Mouse (Mus musculus) midbrain, postnatal 0 days (tissue): ENCODE measurements around the gene Fbxo22. TPM values are rescaled to one million over a fixed set of nuclear protein-coding genes. Genes with fewer than 3 reads are reported as not detected.
A peak's percentile ranks its signal among the peaks of the same experiment; 100 is the strongest.

Experiments used
- ATAC-seq: fragments of 200-750 bp; cut with Nextera tagmentation; 2 replicates; pipeline ENCODE4 v1.8.0; 2017; ENCODE audit warnings: moderate number of reproducible peaks, mild to moderate bottlenecking, moderate TSS enrichment, moderate library complexity; ENCODE audit not compliant: low FRiP score
- DNase-seq: peaks from one replicate; pipeline ENCODE4 v3.0.0-alpha.2; 2015; ENCODE audit warnings: low spot score
- H3K27ac ChIP-seq: fragments of 300-500 bp; sonication (generic); 2 replicates; pipeline ENCODE4 v1.5.1; 2014; ENCODE audit warnings: low read depth, mild to moderate bottlenecking, low read length, mixed read lengths
- H3K27me3 ChIP-seq: fragments of 300-500 bp; sonication (generic); 2 replicates; pipeline ENCODE4 v1.6.1; 2014; ENCODE audit warnings: low read length, control low read depth, mixed read lengths; ENCODE audit not compliant: insufficient read depth
- H3K36me3 ChIP-seq: fragments of 300-500 bp; sonication (generic); 2 replicates; pipeline ENCODE4 v1.6.1; 2014; ENCODE audit warnings: low read length, control low read depth, mixed read lengths; ENCODE audit not compliant: insufficient read depth
- H3K4me1 ChIP-seq: fragments of 300-500 bp; sonication (generic); 2 replicates; pipeline ENCODE4 v1.6.1; 2014; ENCODE audit warnings: mild to moderate bottlenecking, control low read depth, antibody characterized with exemption, low read length, mixed read lengths; ENCODE audit not compliant: insufficient read depth
- H3K4me2 ChIP-seq: fragments of 300-500 bp; sonication (generic); 2 replicates; pipeline ENCODE4 v1.6.1; 2014; ENCODE audit warnings: low read depth, mild to moderate bottlenecking, low read length, mixed read lengths; ENCODE audit not compliant: poor library complexity, severe bottlenecking
- H3K4me3 ChIP-seq: fragments of 300-500 bp; sonication (generic); 2 replicates; pipeline ENCODE4 v1.5.1; 2014; ENCODE audit warnings: low read depth, mild to moderate bottlenecking, low read length, moderate library complexity
- H3K9ac ChIP-seq: fragments of 300-500 bp; sonication (generic); replicated peaks from 2 replicates; pipeline ENCODE4 v1.6.1; 2014; ENCODE audit warnings: mild to moderate bottlenecking, low read length, moderate library complexity, mixed read lengths; ENCODE audit not compliant: poor library complexity, severe bottlenecking
- H3K9me3 ChIP-seq: fragments of 300-500 bp; sonication (generic); 2 replicates; pipeline ENCODE4 v1.6.1; 2016; ENCODE audit warnings: low read length, control low read depth
- CTCF ChIP-seq: IDR thresholded peaks from 2 replicates; pipeline ENCODE4 v1.5.1; 2016; ENCODE audit warnings: antibody characterized with exemption, mild to moderate bottlenecking
- WGBS: fragments of 180-500 bp; shearing (Covaris S2); extraction: QIAGEN DNeasy Blood & Tissue Kit; methylation state at CpG from one replicate; pipeline ENCODE4 v1.1.7; 2014; 5-methylcytosine and 5-hydroxymethylcytosine counted together
- polyA plus RNA-seq: library from polyadenylated mRNA; unstranded; fragments of >200 nt; fragmentation: Nextera tagmentation; extraction: Ambion mirVana; gene quantifications from 2 replicates; pipeline ENCODE4 v1.2.1, GENCODE M21; 2015
- total RNA-seq: library from RNA; depleted of rRNA; stranded (reverse); fragments of >200 nt; gene quantifications from 2 replicates; pipeline ENCODE4 v1.2.3, GENCODE M21; 2014; rRNA removed

Fbxo22 gene
- 57.1 and 61.5 TPM in 2 replicates for total RNA-seq
- polyA plus RNA-seq: 71.2 and 75.3 TPM in 2 replicates

DNA sequence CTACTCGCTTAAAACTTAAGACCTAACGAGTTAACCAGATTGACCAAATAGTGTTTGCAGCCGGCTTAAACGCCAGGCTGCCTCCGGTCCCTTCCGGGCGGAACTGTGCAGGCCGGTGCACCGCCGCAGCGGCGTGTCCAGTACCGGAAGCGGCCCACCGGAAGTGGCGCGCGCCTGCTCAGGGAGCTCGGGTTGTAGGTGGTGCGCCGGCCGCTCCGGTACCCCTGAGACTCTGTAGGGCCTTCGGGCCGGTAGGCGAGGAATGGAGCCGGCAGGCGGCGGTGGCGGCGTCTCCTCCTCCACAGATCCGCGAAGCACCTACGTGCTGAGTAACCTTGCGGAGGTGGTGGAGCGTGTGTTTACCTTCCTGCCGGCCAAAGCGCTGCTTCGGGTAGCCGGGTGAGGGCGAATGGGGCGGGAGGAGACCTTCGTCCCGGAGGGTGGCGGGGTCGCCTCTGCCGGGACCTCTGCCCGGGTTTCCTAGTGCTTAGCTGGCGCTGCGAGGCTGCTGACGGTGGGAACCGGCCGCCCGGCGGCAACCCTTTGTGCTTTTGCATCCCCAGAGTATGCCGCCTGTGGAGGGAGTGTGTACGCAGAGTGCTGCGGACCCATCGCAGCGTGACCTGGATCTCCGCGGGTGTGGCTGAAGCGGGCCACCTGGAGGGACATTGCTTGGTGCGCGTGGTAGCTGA, at the start of gene Fbxo22:
Gene Fbxo22, plus strand, starts transcription at position 136 of the 692 bp plus-strand sequence.
- Histone ChIP-seq H3K9me3 (no peaks in the 10 kb centered on the region), H3K27ac (peak within 1 kb of the TSS; percentile 75), H3K4me2 (peak within 1 kb of the TSS; percentile 80), H3K36me3 (peaks cover 11% of the 10 kb centered on the region), H3K27me3 (no peaks in the 10 kb centered on the region), H3K9ac (peak within 1 kb of the TSS; percentile 77), H3K4me1 (peaks cover 6% of the 10 kb centered on the region; the same call in 1 of the 2 replicates), H3K4me3 (peak within 1 kb of the TSS; percentile 80)
- WGBS: under 1% methylated on average over 64 of the region's 65 CpGs
- DNase-seq (peak; percentile 92), ATAC-seq (peak; percentile 99)
- TF ChIP-seq CTCF: peak; percentile 44

DNA sequence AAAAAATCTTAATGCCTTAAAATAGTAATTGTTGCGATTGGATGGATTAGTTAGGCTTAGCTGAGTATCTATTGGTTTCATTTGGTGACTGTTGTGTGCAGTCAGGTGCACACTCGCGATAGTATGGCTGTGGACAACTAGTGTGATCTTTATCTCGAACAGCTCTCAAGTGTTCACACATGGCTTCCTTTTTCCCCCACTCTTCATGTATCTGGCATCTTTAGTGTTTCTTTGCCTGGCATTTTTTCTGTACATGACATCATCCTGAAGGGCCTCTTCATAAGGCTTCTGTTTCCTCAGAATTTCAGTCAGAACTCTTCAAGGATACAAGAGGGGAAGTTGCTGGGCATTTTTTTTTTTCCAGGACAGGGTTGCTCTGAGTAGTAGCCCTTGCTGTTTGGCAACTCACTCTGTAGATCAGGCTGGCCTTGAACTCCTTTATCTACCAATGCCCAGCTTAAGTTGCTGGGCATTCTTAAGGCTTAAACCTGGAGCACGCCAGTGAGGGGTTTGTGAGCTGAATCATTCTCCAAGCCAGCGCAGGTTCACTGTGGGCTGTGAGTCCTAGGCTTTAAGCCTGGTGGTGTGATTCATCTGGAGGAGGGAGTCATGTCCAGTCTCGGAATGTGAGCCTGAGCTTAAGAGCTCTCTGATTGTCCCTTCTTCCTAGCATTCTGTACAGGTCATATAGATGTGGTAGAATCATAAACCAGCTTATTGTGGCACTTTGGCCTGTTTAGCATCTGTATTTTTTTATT, 37.9 kb upstream of the Fbxo22 start:
- no peaks in the 10 kb centered on the region for H3K4me1 ChIP-seq
- WGBS: 89% methylated on average over 7 of the region's 7 CpGs

GRCm38 (mm10) chr9:55172195-55172685, 36.5 kb upstream of the Fbxo22 start:
- H3K27ac ChIP-seq: no peak overlapping the region
- ATAC-seq (no peak), DNase-seq (no peak)
- H3K36me3 ChIP-seq: no peaks in the 10 kb centered on the region; the same call in 1 of the 2 replicates
- no peaks in the 10 kb centered on the region for H3K9me3 ChIP-seq
- H3K9ac ChIP-seq: no peak overlapping the region
- H3K4me2 ChIP-seq: no peak overlapping the region
- no peak overlapping the region for H3K4me3 ChIP-seq
- H3K27me3 ChIP-seq: no peaks in the 10 kb centered on the region
- no peak for TF ChIP-seq CTCF
- 92% methylated on average over 1 of the region's 1 CpGs for WGBS
- no peaks in the 10 kb centered on the region for H3K4me1 ChIP-seq

More for the DNA sequence above, 37.9 kb upstream of the Fbxo22 start:
- no peak overlapping the region for H3K27ac ChIP-seq
- no peak overlapping the region for H3K4me2 ChIP-seq
- no peaks in the 10 kb centered on the region for H3K9me3 ChIP-seq
- ATAC-seq (no peak), DNase-seq (no peak)
- H3K27me3 ChIP-seq: no peaks in the 10 kb centered on the region
- no peak for TF ChIP-seq CTCF
- no peak overlapping the region for H3K4me3 ChIP-seq
- no peak overlapping the region for H3K9ac ChIP-seq
- H3K36me3 ChIP-seq: peaks cover 4% of the 10 kb centered on the region; the same call in 1 of the 2 replicates

GRCm38 (mm10) chr9:55174235-55174634, 34.5 kb upstream of the Fbxo22 start:
- Histone ChIP-seq H3K27me3 (no peaks in the 10 kb centered on the region), H3K9ac (no peak overlapping the region), H3K27ac (no peak overlapping the region), H3K9me3 (no peaks in the 10 kb centered on the region), H3K4me3 (no peak overlapping the region), H3K4me2 (no peak overlapping the region), H3K4me1 (no peaks in the 10 kb centered on the region), H3K36me3 (no peaks in the 10 kb centered on the region; the same call in 1 of the 2 replicates)
- 81% methylated on average over 2 of the region's 2 CpGs for WGBS
- no peak for ATAC-seq
- TF ChIP-seq CTCF: no peak
- DNase-seq: no peak

DNA sequence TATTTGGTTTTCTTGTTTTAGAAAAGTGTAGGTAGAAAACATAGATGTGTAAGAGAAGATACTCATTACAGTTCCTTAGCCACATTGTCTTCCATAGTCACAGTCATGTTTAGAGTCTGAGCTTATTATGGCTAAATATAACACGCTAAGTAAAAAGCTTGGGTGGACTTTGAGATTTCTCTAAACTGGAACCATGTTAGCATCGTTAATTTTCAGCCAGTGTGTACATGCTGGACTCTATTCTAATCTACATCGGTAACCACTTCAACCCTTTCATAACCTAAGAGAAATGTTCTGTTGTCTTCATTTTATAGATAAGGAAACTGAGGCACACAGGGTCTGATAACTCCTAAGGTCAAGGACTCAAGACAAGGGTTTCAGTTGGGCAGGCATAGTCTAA, 12.8 kb upstream of the Fbxo22 start:
- H3K9me3 ChIP-seq: no peaks in the 10 kb centered on the region
- no peak overlapping the region for H3K4me2 ChIP-seq
- no peak overlapping the region for H3K4me3 ChIP-seq
- H3K4me1 ChIP-seq: no peaks in the 10 kb centered on the region
- ATAC-seq (no peak), DNase-seq (no peak)
- H3K27ac ChIP-seq: no peak overlapping the region
- TF ChIP-seq CTCF: no peak
- H3K9ac ChIP-seq: no peak overlapping the region
- H3K36me3 ChIP-seq: no peaks in the 10 kb centered on the region; the same call in 1 of the 2 replicates
- WGBS: 96% methylated on average over 3 of the region's 3 CpGs
- H3K27me3 ChIP-seq: no peaks in the 10 kb centered on the region
